Mouse (Mus musculus) forebrain, embryonic 12.5 days (tissue): ENCODE results near the gene Zfp184. TPM values are rescaled to one million over a fixed set of nuclear protein-coding genes. Genes with fewer than 3 reads are reported as not detected.

Source experiments
- ATAC-seq: fragments of 200-750 bp; cut with Nextera tagmentation; 2 replicates; pipeline ENCODE4 v1.8.0; 2017; ENCODE audit warnings: moderate TSS enrichment; ENCODE audit not compliant: low FRiP score
- H3K27ac ChIP-seq: fragments of 300-500 bp; sonication (generic); 2 replicates; pipeline ENCODE4 v1.5.1; 2016; ENCODE audit warnings: mild to moderate bottlenecking
- H3K27me3 ChIP-seq: fragments of 300-500 bp; sonication (generic); 2 replicates; pipeline ENCODE4 v1.6.1; 2016; ENCODE audit warnings: mild to moderate bottlenecking
- H3K36me3 ChIP-seq: fragments of 300-500 bp; sonication (generic); replicated peaks from 2 replicates; pipeline ENCODE4 v1.6.1; 2016; ENCODE audit warnings: mild to moderate bottlenecking
- H3K4me1 ChIP-seq: fragments of 300-500 bp; sonication (generic); 2 replicates; pipeline ENCODE4 v1.6.1; 2016
- H3K4me2 ChIP-seq: fragments of 300-500 bp; sonication (generic); 2 replicates; pipeline ENCODE4 v1.6.1; 2016; ENCODE audit warnings: mild to moderate bottlenecking, moderate library complexity
- H3K4me3 ChIP-seq: fragments of 300-500 bp; sonication (generic); replicated peaks from 2 replicates; pipeline ENCODE4 v1.5.1; 2016; ENCODE audit warnings: mild to moderate bottlenecking
- H3K9ac ChIP-seq: fragments of 300-500 bp; sonication (generic); 2 replicates; pipeline ENCODE4 v1.6.1; 2016; ENCODE audit warnings: mild to moderate bottlenecking
- H3K9me3 ChIP-seq: fragments of 300-500 bp; sonication (generic); 2 replicates; pipeline ENCODE4 v1.6.1; 2016
- WGBS: fragments of 180-500 bp; shearing (Covaris S2); methylation state at CpG from one replicate; pipeline ENCODE4 v1.1.7; 2016; 5-methylcytosine and 5-hydroxymethylcytosine counted together
- microRNA counts: library from miRNA; unstranded; fragments of <30 nt; microRNA quantifications from one replicate; lab custom pipeline; 2017
- microRNA-seq: library from miRNA; unstranded; fragments of <30 nt; microRNA quantifications from one replicate; pipeline ENCODE4, GENCODE M21; 2017
- polyA plus RNA-seq: library from polyadenylated mRNA; unstranded; fragments of >200 nt; fragmentation: Nextera tagmentation; extraction: Ambion mirVana; gene quantifications from 2 replicates; pipeline ENCODE4 v1.2.1, GENCODE M21; 2016

Zfp184 gene
- polyA plus RNA-seq, 1 experiment from 2014 or later: 24.5 TPM

GRCm38 (mm10) chr13:22008707-22009106 is 63.8 kb downstream of the Zfp184 start:
- Histone ChIP-seq H3K4me1 (peaks cover 18% of the 10 kb centered on the region), H3K9me3 (no peaks in the 10 kb centered on the region), H3K27me3 (peaks cover 90% of the 10 kb centered on the region), H3K27ac (no peak overlapping the region), H3K9ac (no peak overlapping the region), H3K4me2 (no peak overlapping the region), H3K4me3 (no peak overlapping the region), H3K36me3 (no peaks in the 10 kb centered on the region)
- ATAC-seq: no peak
- 67% methylated on average over 3 of the region's 3 CpGs for WGBS

- Histone ChIP-seq H3K4me3 (no peak within 1 kb of the TSS), H3K27me3 (peaks cover 90% of the 10 kb centered on the region), H3K4me2 (no peak within 1 kb of the TSS), H3K4me1 (peaks cover 21% of the 10 kb centered on the region), H3K27ac (no peak within 1 kb of the TSS), H3K9me3 (no peaks in the 10 kb centered on the region), H3K9ac (no peak within 1 kb of the TSS), H3K36me3 (no peaks in the 10 kb centered on the region)
- 34% methylated on average over 6 of the region's 7 CpGs for WGBS
- no peak for ATAC-seq
Measured at GRCm38 (mm10) chr13:22009642-22010041, 64.7 kb downstream of the Zfp184 start, which contains the start of gene Prss16. Prss16 (minus strand) TSS chr13:22009742.

MicroRNA genes within 50 kb of the gene (microRNA counts, 519-probe panel; counts per million panel counts)
- 6,938 counts per million, percentile 91 among the panel's probes with 10 or more counts for microRNA mmu-miR-1983 (lab: Ali Mortazavi, UCI)

Small RNA genes within 50 kb of the gene (microRNA-seq; reads per million reads assigned to microRNA genes)
- gene Gm44456 (0.73 reads per million), gene Mir1983 (5,633 reads per million, percentile 91 among the genes with 10 or more reads in this experiment)

Other genes starting within 250 kb of the Zfp184 start
- gene Olfr1359, start 247.0 kb upstream of the Zfp184 start, polyA plus RNA-seq: not detected in 2 replicates
- 4.8 TPM in 1 of 2 replicates, not detected in the other for gene Hist1h2bl, start 229.0 kb upstream of the Zfp184 start, polyA plus RNA-seq
- 18.4 and 22.2 TPM in 2 replicates for gene Hist1h2ai, start 228.7 kb upstream of the Zfp184 start, polyA plus RNA-seq
- gene Hist1h3h, start 227.4 kb upstream of the Zfp184 start, polyA plus RNA-seq: 13.8 and 14.8 TPM in 2 replicates
- gene Hist1h2bm, start 223.1 kb upstream of the Zfp184 start, polyA plus RNA-seq: 5.8 and 5.9 TPM in 2 replicates
- gene Hist1h4j, start 210.0 kb upstream of the Zfp184 start, polyA plus RNA-seq: 0.74 and 0.86 TPM in 2 replicates
- gene Hist1h4k, start 194.6 kb upstream of the Zfp184 start, polyA plus RNA-seq: 2.4 and 4.5 TPM in 2 replicates
- 34.1 and 37.7 TPM in 2 replicates for gene Hist1h2ak, start 191.3 kb upstream of the Zfp184 start, polyA plus RNA-seq
- gene Hist1h2bn, start 191.0 kb upstream of the Zfp184 start, polyA plus RNA-seq: 4.9 and 5.2 TPM in 2 replicates
- 44.0 and 46.6 TPM in 2 replicates for gene Hist1h1b, start 164.5 kb upstream of the Zfp184 start, polyA plus RNA-seq
- gene Hist1h3i, start 161.7 kb upstream of the Zfp184 start, polyA plus RNA-seq: 166 and 188 TPM in 2 replicates
- 13.9 and 15.0 TPM in 2 replicates for gene Hist1h2an, start 157.9 kb upstream of the Zfp184 start, polyA plus RNA-seq
- 3.0 and 5.2 TPM in 2 replicates for gene Hist1h2bp, start 157.6 kb upstream of the Zfp184 start, polyA plus RNA-seq
- 23.9 and 32.5 TPM in 2 replicates for gene Hist1h2bq, start 134.9 kb upstream of the Zfp184 start, polyA plus RNA-seq
- not detected in 2 replicates for gene Hist1h2ao, start 134.6 kb upstream of the Zfp184 start, polyA plus RNA-seq
- not detected in 2 replicates for gene Hist1h4m, start 133.3 kb upstream of the Zfp184 start, polyA plus RNA-seq
- gene Hist1h4n, start 112.9 kb upstream of the Zfp184 start, polyA plus RNA-seq: 12.5 and 13.8 TPM in 2 replicates
- 6,142 and 6,230 TPM in 2 replicates for gene Hist1h2ap, start 111.6 kb upstream of the Zfp184 start, polyA plus RNA-seq
- gene Hist1h2br, start 111.4 kb upstream of the Zfp184 start, polyA plus RNA-seq: 24.5 and 30.9 TPM in 2 replicates
- gene Pom121l2, start 36.1 kb downstream of the Zfp184 start, polyA plus RNA-seq: 0.13 TPM in 1 of 2 replicates, not detected in the other
- 0.28 TPM in 1 of 2 replicates, not detected in the other for gene Prss16, start 64.6 kb downstream of the Zfp184 start, polyA plus RNA-seq
- gene Hist1h2ah, start 90.5 kb downstream of the Zfp184 start, polyA plus RNA-seq: 7.0 and 22.0 TPM in 2 replicates
- gene Hist1h2bk, start 90.8 kb downstream of the Zfp184 start, polyA plus RNA-seq: 10.0 and 10.5 TPM in 2 replicates
- gene Hist1h4i, start 96.3 kb downstream of the Zfp184 start, polyA plus RNA-seq: 44.5 and 46.9 TPM in 2 replicates
- gene Hist1h2ag, start 97.8 kb downstream of the Zfp184 start, polyA plus RNA-seq: 82.7 and 84.6 TPM in 2 replicates
- 13.1 and 15.8 TPM in 2 replicates for gene Hist1h2bj, start 98.1 kb downstream of the Zfp184 start, polyA plus RNA-seq
- gene Vmn1r188, start 139.3 kb downstream of the Zfp184 start, polyA plus RNA-seq: not detected in 2 replicates
- not detected in 2 replicates for gene Vmn1r189, start 160.7 kb downstream of the Zfp184 start, polyA plus RNA-seq
- not detected in 2 replicates for gene Vmn1r191, start 238.9 kb downstream of the Zfp184 start, polyA plus RNA-seq
- gene Vmn1r192, start 246.0 kb downstream of the Zfp184 start, polyA plus RNA-seq: not detected in 2 replicates